Mouse (Mus musculus) left cerebral cortex, adult 11 months (tissue): ENCODE measurements around the gene Gm48552.
A peak's percentile ranks its signal among the peaks of the same experiment; 100 is the strongest.

Experiments used
- DNase-seq: peaks from one replicate; pipeline ENCODE4 v3.0.0; 2022; ENCODE audit warnings: low spot score

The Gm48552 gene

DNA sequence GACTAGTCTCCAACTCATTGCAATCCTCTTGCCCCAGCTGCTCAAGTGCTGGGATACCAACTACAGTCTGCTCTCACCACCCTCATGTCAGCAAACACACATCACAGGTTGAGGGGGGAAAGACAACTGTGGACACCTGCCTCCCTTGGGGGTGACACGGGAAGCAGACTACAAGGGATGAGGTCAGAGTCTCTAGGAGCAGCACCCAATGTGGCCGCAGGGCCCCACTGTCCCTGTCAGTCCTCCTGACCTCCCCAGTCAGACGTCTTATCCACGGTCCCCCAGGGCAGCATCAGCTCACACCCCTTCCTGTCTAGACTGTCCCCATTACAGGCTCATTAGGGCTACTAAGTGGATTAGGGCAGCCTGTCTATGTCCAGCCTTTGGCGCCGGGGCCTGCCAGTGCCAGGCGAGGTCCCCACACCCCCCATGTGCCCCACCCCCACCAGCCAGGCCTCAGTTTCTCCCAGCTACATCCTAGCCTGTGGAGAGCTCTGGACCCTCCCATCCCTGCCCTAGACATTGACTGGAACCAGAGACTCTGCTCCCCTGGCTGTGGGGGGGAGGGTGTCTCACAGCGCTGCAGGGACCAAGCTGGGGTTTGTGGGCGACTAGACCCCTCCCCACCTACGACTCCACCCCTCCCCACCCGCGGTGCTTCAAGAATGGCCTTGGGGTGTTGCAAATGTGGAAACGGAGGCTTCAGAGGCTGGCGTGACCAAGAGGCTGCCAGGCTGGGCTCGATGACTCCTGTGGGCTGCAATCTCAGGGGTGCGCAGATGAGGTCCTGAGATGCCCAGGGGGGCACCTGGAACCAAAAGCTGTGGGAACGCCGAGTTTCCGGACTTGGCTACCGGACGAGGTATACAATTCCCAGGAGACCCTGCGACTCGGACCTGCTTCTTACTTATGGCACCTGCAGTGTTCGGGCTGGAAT, 18.0 kb downstream of the Gm48552 start:
- DNase-seq: no peak

- no peak for DNase-seq
Measured at GRCm38 (mm10) chr10:81407539-81408423, 19.0 kb downstream of the Gm48552 start.

DNA sequence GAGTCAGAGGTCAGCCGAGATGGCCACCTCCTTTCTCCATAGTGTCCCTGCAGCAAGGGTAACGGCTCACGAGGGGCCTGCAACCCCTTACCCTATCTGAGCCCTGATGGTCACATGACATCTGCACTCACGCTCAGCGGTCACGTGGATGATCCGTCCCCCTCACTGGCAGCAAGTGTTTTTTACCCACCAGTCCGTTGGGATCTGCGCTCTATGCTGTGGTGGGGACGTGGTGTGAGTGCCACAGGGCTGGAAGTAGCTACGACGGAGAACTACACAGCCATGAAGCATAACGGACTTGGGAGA, 19.6 kb downstream of the Gm48552 start:
- DNase-seq: no peak

DNA sequence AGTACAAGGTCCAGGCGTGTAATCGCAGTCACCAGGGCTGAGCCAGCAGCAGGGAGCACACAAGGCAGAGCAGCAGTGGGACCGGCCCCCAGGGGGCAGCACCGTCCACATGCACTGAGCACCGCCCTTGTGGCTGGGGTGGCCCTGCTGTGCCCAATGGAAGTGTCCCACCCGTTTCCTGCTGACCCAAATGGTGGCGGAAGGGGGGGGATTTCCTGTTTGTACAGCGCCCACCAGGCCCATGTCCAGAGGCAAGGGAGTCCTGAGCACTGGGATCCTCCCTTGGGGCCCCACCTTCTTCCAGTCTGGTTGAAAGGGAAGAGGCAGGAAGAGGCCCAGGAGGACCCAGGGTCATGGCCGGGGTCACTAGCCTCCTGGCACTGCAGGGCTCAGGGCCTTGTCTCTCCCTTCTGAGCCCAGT, 20.1 kb downstream of the Gm48552 start:
- no peak for DNase-seq

DNA sequence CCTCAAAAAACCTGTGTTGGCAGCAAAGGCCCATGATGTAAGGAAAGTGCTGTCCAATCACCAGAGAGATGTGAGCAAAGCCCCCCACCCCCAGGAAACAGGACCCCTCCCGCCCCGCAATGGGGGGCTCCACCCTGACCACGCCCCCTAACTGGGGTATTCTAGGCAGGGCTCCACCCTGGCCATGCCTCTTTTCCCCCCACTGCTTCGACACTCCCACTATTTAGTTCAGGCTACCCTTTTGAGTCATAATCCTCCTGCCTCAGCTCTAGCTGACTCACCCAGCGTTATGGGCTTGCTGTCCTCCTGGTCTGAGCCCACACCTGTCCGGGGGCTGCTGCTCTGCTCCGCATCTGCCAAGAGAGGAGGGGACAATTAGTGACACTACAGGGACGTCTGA, 20.5 kb downstream of the Gm48552 start:
- DNase-seq: no peak

GRCm38 (mm10) chr10:81410350-81410749, 21.5 kb downstream of the Gm48552 start:
- no peak for DNase-seq

GRCm38 (mm10) chr10:81410981-81411380, 22.2 kb downstream of the Gm48552 start:
- DNase-seq: no peak

DNA sequence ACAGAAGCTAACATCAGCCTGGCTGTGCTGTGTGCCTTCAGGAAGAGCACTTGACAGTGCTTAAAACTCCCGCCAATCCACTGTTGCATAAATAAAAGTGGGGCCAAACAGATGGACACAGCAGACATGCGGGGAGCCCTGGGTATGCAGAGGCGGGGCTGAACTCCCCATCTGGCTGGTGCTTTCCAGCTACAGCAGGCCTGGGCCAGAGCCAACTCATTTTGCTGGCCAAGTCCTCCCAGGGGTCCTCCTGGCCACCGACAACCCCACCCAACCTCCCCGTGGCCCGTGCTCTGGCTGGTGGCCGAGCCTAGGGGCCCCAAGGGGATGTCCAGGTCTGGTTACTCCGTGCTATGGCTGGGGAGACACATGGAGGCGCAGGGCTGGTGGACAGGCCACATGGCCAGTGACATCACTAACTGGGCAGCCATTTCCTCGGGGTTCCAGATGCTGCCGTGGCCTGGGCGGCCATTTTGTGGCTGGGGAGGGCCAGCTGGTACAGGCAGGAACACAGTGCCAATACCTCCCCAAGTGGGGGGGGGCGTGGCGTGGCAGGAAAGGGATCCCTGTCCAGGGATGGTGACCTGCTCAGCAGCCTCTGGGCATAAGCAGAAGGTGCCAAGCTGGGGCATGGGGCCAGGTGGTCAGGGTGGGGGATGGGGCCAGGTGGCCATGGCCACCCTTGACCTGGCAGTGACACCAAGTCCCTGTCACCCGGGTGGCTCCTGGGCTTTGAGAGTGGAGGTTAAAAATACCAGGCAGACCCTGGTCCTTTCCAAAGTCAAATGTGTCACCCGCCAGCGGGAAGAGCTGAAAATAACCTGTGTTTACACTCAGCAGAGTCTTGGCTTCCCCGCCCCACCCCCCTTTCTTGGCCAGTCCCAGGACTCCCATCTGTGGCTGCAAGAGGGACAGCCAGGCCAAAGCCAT, 22.9 kb downstream of the Gm48552 start:
- no peak for DNase-seq

- no peak for DNase-seq
Measured at GRCm38 (mm10) chr10:81412586-81413309, 23.9 kb downstream of the Gm48552 start.

- DNase-seq: no peak
Measured at GRCm38 (mm10) chr10:81413310-81414261, 24.8 kb downstream of the Gm48552 start.

DNA sequence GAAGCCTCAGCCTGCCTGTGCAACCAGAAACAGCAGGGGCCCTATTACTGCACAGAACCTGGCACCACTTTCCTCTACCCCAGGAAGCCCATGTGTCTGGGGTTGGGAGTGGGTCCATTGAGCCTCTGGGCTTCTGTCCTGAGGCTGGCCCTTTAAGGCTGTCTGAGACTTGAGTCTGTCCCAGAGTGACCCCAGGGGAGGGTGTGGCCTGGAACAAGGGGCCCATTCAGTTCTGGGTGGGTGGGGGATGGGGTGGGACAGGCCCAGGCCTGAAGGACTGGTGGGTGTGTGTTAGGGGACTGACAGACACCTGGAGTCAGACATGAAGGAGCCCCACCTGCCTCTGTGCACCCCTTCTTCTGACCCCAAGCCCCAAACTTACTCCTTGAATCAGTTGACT, 25.9 kb downstream of the Gm48552 start:
- DNase-seq: no peak

- no peak for DNase-seq
Measured at GRCm38 (mm10) chr10:81415146-81415545, 26.3 kb downstream of the Gm48552 start.

GRCm38 (mm10) chr10:81415549-81416310, 26.9 kb downstream of the Gm48552 start:
- DNase-seq: no peak

DNA sequence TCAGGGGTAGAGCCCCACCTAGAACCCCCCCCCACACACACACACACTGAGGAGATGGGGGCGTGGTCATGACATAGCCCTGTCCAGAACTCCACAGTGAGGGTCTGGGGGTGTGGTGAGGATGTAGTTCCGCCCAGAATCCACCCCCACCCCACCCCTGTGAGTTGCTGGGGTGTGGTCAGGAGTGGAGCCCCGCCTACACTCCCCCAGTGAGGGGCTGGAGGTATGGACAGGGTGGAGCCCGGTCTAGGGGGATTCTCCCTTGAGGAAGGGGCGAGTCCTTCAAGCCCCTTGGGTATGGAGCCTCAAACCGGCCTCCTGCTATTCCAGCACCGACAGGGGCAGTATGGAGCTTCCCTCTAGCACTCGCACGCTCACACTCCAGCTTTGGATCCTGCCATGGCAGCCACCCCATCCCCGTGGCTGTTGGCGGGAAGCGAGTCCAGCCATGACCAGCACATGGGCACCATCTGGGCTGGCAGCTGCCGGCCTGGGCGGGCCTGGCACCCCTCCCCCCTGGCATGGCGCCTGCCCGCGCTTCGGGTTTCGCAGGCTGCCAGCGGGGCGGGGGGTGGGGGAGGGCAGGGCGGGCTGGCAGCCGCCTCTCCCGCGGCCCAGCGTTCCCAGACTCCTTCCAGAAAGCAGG, 27.9 kb downstream of the Gm48552 start:
- peak; percentile 88 for DNase-seq

- DNase-seq: no peak
Measured at GRCm38 (mm10) chr10:81417227-81418215, 28.7 kb downstream of the Gm48552 start.

DNA sequence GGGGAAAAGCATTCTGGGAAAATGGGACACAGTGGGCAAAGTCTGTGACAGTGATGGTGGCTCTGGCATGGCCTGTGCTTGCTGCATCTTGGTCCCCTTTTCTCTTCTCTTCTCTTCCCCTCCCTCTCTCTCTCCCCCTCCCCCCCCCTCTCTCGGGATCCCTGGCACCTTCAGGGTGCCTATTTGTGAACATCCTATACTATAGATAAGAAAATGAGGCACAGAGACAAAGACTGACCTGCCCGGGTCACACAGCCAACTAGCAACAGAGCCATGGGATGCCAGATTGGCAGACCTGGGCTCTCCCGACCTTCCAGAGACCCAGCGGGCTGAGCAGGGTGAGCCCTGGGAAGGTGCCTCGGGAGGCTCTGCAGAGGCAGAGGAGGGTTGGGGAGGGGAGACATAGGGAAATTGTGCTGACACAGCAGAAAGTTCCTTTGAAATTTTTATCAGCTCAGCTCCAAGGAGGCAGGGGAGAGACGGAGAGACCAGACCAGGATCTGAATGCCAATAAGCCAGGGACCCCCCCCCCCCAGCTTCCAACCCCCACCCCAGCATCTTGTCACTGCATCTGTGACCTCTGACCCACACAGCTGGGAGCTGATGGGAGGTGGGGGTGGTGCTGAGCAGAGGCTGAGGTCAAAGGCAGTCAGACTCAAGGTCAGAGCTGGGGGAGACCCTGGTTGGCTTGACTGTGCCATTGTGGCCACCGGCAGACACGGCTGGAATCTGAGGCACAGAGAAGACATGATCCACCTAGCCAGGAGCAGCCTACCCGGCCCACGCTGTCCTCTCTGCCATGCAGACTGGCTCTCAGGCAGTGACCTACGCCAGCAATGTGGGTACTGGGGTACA, 29.6 kb downstream of the Gm48552 start:
- DNase-seq: no peak
